Mouse (Mus musculus) embryo, embryonic 11.5 days (tissue): Measurements from ENCODE around the gene Npc1l1.

Experiments
- DNase-seq: peaks from one replicate; pipeline ENCODE4 v3.0.0-alpha.2; 2012; ENCODE audit warnings: low read depth, low spot score

The Npc1l1 gene

DNA sequence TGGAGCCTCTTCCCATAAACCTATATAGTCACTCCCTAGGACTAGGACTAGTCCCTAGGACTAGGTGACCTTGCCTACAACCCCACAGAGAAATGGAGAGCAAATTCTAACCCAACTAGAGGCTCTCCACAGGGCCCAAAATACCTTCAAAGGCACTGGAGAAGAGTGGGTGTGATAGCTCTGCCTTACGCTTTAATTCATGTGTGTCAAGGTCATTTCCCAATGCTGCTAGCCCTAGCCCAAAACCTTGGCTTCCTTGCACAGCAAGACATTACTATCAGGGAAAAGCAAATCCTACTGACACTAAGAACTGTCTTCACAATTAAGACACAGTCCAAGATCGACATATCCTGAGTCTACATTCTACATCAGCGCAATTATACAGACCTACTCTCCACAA lies 66.9 kb downstream of the Npc1l1 start:
- no peak for DNase-seq

GRCm38 (mm10) chr11:6161549-6161948 lies 68.4 kb downstream of the Npc1l1 start:
- no peak for DNase-seq
